Mouse (Mus musculus): ENCODE measurements around the gene Il22ra1. TPM values are rescaled to one million over a fixed set of nuclear protein-coding genes. Genes with fewer than 3 reads are reported as not detected.

The Il22ra1 gene
- polyA plus RNA-seq, 1 experiment from 2014 or later: not detected

DNA sequence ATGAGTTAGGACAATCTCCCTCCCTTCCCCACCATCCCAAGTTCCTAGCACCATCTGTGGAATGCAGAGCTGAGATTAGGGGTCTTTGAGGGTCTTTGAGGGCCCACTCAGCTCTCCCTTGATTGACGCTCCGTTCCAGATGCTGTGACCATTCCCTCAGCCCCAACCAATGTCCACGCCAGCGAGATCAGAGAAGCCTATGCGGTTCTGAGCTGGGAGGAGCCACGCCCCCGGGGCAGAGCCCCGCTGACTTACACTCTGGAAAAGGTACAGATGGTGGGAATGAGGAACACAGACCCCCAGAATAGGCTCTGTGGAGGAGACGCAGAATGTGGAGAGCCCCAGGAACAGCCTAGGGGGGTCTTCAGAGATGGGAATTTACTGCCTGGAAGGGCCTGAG is 51.7 kb downstream of the Il22ra1 start:
- no peak overlapping the region for H3K27ac ChIP-seq (ENCODE audit: low read length)
- ATAC-seq: no peak
- 60% methylated on average over 9 of the region's 9 CpGs for WGBS

DNA sequence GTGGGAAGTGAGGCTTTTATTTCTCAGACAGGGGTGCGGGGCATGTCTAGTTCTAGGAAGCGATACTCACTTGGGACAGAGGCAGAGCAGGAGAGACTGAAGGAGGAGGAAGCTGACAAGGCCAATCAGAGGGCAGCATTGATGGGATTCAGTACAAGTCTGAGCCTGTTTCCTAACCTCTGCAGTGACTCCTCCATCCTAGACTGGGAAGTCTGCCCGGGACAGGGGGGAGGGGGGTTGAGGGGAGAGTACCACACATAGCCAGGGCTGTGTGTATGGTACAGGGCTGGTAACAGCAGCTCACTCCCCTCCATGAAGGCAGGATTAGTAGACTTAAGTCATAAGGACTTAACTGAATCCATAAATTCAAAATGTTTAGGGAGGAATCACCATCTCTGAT is 52.3 kb downstream of the Il22ra1 start:
- TF ChIP-seq EP300 (IDR thresholded peaks at IDR 0.05) (no peak), CTCF (IDR thresholded peaks at IDR 0.05) (no peak)
- 64% methylated on average over 3 of the region's 3 CpGs for WGBS

More for the DNA sequence above, 51.7 kb downstream of the Il22ra1 start:
- H3K9me3 ChIP-seq (ENCODE audit: low read length): no peaks in the 10 kb centered on the region
- DNase-seq (ENCODE audit: low spot score): no peak
- no peaks in the 10 kb centered on the region for H3K4me1 ChIP-seq (ENCODE audit: insufficient read depth, low read depth, low read length)
- TF ChIP-seq CTCF (IDR thresholded peaks at IDR 0.05): no peak
- no peak for TF ChIP-seq EP300 (IDR thresholded peaks at IDR 0.05)
- H3K27me3 ChIP-seq (replicated peaks; ENCODE audit: insufficient read depth, low read length): no peaks in the 10 kb centered on the region
- no peaks in the 10 kb centered on the region for H3K36me3 ChIP-seq (ENCODE audit: insufficient read depth, low read length)
- no peak overlapping the region for H3K9ac ChIP-seq (replicated peaks; ENCODE audit: low read depth)
- H3K4me2 ChIP-seq (replicated peaks; ENCODE audit: low read depth, low read length): no peak overlapping the region
- no peak overlapping the region for H3K4me3 ChIP-seq (ENCODE audit: low read depth, low read length)

DNA sequence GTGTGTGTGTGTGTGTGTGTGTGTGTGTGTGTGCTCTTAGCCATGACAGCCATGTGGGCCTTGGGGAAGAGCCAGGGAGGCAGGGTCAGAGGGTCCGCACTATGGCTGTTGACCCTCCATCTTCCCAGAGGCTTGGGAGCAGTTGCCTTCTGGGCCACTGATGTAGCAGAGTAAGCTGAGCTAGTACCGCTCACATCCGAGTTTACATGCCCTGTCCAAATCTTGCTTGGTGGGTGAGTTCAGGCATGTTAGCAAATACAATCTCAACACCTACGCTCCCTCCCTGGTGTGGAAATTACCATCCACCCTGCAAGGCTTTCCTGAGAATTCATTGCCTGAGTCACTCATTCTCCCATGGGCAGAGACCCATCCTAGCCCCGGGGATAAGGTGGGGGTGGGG is 53.3 kb downstream of the Il22ra1 start:
- no peak for DNase-seq (ENCODE audit: low spot score)
- no peak overlapping the region for H3K27ac ChIP-seq (ENCODE audit: low read length)
- no peaks in the 10 kb centered on the region for H3K36me3 ChIP-seq (ENCODE audit: insufficient read depth, low read length)
- ATAC-seq: no peak
- no peak overlapping the region for H3K4me3 ChIP-seq (ENCODE audit: low read depth, low read length)
- WGBS: 70% methylated on average over 5 of the region's 5 CpGs
- H3K9me3 ChIP-seq (ENCODE audit: low read length): no peaks in the 10 kb centered on the region
- no peak for TF ChIP-seq EP300 (IDR thresholded peaks at IDR 0.05)
- no peak for TF ChIP-seq CTCF (IDR thresholded peaks at IDR 0.05)
- H3K27me3 ChIP-seq (replicated peaks; ENCODE audit: insufficient read depth, low read length): no peaks in the 10 kb centered on the region
- H3K9ac ChIP-seq (replicated peaks; ENCODE audit: low read depth): no peak overlapping the region
- H3K4me1 ChIP-seq (ENCODE audit: insufficient read depth, low read depth, low read length): no peaks in the 10 kb centered on the region
- H3K4me2 ChIP-seq (replicated peaks; ENCODE audit: low read depth, low read length): no peak overlapping the region

More for the DNA sequence above, 52.3 kb downstream of the Il22ra1 start:
- Histone ChIP-seq H3K36me3 (ENCODE audit: insufficient read depth, low read length) (no peaks in the 10 kb centered on the region), H3K4me3 (ENCODE audit: low read depth, low read length) (no peak overlapping the region), H3K4me2 (replicated peaks; ENCODE audit: low read depth, low read length) (no peak overlapping the region), H3K9me3 (ENCODE audit: low read length) (no peaks in the 10 kb centered on the region), H3K4me1 (ENCODE audit: insufficient read depth, low read depth, low read length) (no peaks in the 10 kb centered on the region), H3K9ac (replicated peaks; ENCODE audit: low read depth) (no peak overlapping the region), H3K27ac (ENCODE audit: low read length) (no peak overlapping the region), H3K27me3 (replicated peaks; ENCODE audit: insufficient read depth, low read length) (no peaks in the 10 kb centered on the region)
- DNase-seq (ENCODE audit: low spot score) (no peak), ATAC-seq (peak; percentile 50)

DNA sequence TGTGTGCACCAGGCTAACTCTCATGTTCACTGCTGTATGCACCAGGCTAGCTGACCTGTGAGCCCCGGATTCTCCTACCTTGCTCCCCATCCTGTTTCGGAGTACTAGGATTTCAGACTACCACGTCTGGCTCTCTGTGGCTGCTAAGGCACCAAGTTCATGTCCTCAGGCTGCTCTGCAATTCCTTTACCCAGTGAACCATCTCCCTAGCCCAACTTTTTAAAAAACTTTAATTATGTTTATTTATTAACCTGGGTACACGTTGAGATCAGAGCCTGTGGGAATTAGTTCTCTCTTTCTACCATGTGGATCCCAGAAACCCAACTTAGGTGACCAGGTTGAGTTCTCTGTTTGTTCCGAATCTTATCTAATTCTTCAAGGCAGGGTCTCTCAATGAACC is 58.6 kb downstream of the Il22ra1 start:
- no peak for TF ChIP-seq CTCF (IDR thresholded peaks at IDR 0.05)
- TF ChIP-seq EP300 (IDR thresholded peaks at IDR 0.05): no peak
- Histone ChIP-seq H3K4me2 (replicated peaks; ENCODE audit: low read depth, low read length) (no peak overlapping the region), H3K9ac (replicated peaks; ENCODE audit: low read depth) (no peak overlapping the region), H3K27me3 (replicated peaks; ENCODE audit: insufficient read depth, low read length) (no peaks in the 10 kb centered on the region), H3K4me3 (ENCODE audit: low read depth, low read length) (no peak overlapping the region), H3K36me3 (ENCODE audit: insufficient read depth, low read length) (no peaks in the 10 kb centered on the region), H3K4me1 (ENCODE audit: insufficient read depth, low read depth, low read length) (no peaks in the 10 kb centered on the region), H3K9me3 (ENCODE audit: low read length) (no peaks in the 10 kb centered on the region), H3K27ac (ENCODE audit: low read length) (no peak overlapping the region)
- 69% methylated on average over 5 of the region's 5 CpGs for WGBS
- ATAC-seq: no peak
- no peak for DNase-seq (ENCODE audit: low spot score)

DNA sequence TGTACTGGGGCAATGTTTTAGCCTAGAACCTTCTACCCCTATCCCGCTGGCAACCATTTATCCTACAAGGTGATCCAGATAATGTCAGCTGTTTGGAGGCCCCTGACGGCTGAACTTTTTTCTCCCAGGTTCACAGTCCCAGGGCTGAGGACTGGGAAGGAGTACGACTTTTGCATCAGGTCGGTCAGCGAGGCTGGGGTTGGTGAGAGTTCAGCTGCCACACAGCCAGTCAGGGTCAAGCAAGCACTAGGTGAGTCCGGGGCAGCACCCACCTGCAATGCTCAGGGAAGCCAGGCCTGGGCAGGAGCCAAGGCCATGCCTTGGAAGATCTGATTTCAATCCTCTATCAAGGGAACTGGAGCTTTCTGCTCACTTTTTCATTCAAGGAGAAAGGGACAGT is 59.3 kb downstream of the Il22ra1 start:
- Histone ChIP-seq H3K36me3 (ENCODE audit: insufficient read depth, low read length) (no peaks in the 10 kb centered on the region), H3K4me2 (replicated peaks; ENCODE audit: low read depth, low read length) (no peak overlapping the region), H3K4me3 (ENCODE audit: low read depth, low read length) (no peak overlapping the region), H3K9me3 (ENCODE audit: low read length) (no peaks in the 10 kb centered on the region), H3K9ac (replicated peaks; ENCODE audit: low read depth) (no peak overlapping the region), H3K27me3 (replicated peaks; ENCODE audit: insufficient read depth, low read length) (no peaks in the 10 kb centered on the region), H3K4me1 (ENCODE audit: insufficient read depth, low read depth, low read length) (no peaks in the 10 kb centered on the region), H3K27ac (ENCODE audit: low read length) (no peak overlapping the region)
- no peak for ATAC-seq
- WGBS: 75% methylated on average over 6 of the region's 6 CpGs
- DNase-seq (ENCODE audit: low spot score): no peak
- TF ChIP-seq CTCF (IDR thresholded peaks at IDR 0.05) (no peak), EP300 (IDR thresholded peaks at IDR 0.05) (no peak)

DNA sequence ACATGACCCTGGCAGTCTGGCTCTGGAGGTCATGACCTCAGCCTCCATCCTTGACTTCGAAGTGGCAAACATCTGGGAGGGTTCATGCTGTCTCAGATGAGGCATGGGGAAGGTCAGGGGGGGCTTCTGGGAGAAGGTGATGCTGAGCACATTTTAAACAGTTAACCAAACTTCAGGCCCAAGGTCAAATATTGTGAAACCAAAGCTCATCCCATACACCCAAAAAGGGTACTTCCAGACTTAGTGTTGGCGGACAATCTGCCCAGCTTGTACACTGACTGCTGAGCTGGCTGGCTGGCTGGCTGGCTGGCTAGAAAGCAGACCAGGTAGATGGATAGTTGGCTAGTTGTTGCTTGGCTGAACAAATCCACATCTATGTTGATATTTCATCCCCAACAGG is 61.2 kb downstream of the Il22ra1 start:
- H3K27ac ChIP-seq (ENCODE audit: low read length): no peak overlapping the region
- H3K4me2 ChIP-seq (replicated peaks; ENCODE audit: low read depth, low read length): no peak overlapping the region
- TF ChIP-seq CTCF (IDR thresholded peaks at IDR 0.05): no peak
- no peak for TF ChIP-seq EP300 (IDR thresholded peaks at IDR 0.05)
- no peak overlapping the region for H3K9ac ChIP-seq (replicated peaks; ENCODE audit: low read depth)
- H3K9me3 ChIP-seq (ENCODE audit: low read length): no peaks in the 10 kb centered on the region
- no peaks in the 10 kb centered on the region for H3K27me3 ChIP-seq (replicated peaks; ENCODE audit: insufficient read depth, low read length)
- H3K4me3 ChIP-seq (ENCODE audit: low read depth, low read length): no peak overlapping the region
- no peak for DNase-seq (ENCODE audit: low spot score)
- 58% methylated on average over 2 of the region's 2 CpGs for WGBS
- no peaks in the 10 kb centered on the region for H3K36me3 ChIP-seq (ENCODE audit: insufficient read depth, low read length)
- no peak for ATAC-seq
- H3K4me1 ChIP-seq (ENCODE audit: insufficient read depth, low read depth, low read length): no peaks in the 10 kb centered on the region

DNA sequence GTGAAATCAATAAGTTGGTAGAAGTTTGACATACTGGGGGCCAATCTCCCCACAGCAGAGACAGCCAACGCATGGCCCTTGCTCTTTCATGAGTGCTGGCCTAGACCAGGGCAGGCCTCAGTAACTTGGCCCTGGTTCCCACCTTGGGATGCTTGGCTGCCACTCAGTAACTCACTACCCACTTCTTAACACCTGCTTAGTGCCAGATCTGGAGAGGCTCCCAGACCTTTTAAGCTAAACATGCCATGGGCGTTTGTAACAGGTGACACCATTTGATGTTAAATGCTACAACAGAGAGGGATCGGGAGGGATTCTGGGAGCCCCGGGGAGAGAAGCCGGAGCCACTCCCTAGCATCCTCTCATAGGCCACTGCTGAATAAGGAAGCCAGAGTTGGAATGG is 64.8 kb downstream of the Il22ra1 start:
- Histone ChIP-seq H3K4me1 (ENCODE audit: insufficient read depth, low read depth, low read length) (no peaks in the 10 kb centered on the region), H3K9ac (replicated peaks; ENCODE audit: low read depth) (no peak overlapping the region), H3K27me3 (replicated peaks; ENCODE audit: insufficient read depth, low read length) (no peaks in the 10 kb centered on the region), H3K4me2 (replicated peaks; ENCODE audit: low read depth, low read length) (no peak overlapping the region), H3K36me3 (ENCODE audit: insufficient read depth, low read length) (no peaks in the 10 kb centered on the region), H3K4me3 (ENCODE audit: low read depth, low read length) (no peak overlapping the region), H3K9me3 (ENCODE audit: low read length) (no peaks in the 10 kb centered on the region), H3K27ac (ENCODE audit: low read length) (no peak overlapping the region)
- DNase-seq (ENCODE audit: low spot score) (no peak), ATAC-seq (no peak)
- WGBS: 85% methylated on average over 5 of the region's 5 CpGs
- TF ChIP-seq EP300 (IDR thresholded peaks at IDR 0.05) (no peak), CTCF (IDR thresholded peaks at IDR 0.05) (no peak)

All from lung, postnatal 0 days (tissue).